8 mouse cellular contexts compared by ENCODE assay signal in genomic region chr11:107510362-107511269, GRCm38 (mm10). TPM values are rescaled to one million over a fixed set of nuclear protein-coding genes. Genes with fewer than 3 reads are reported as not detected.
A peak's percentile ranks its signal among the peaks of the same experiment; 100 is the strongest.
DNase-seq lines count a peak whose midpoint lies in the region; ATAC-seq lines count a peak whose summit lies in the region.

No protein-coding gene starts in this region.

- H3K4me3 ChIP-seq in hindbrain, embryonic 15.5 days, result peak overlapping the region; percentile 5; the same call in 1 of the 2 replicates
- no peak overlapping the region for H3K4me3 ChIP-seq in liver, embryonic 15.5 days (replicated peaks)

- no peak overlapping the region for H3K27ac ChIP-seq in hindbrain, embryonic 15.5 days (replicated peaks)
- H3K27ac ChIP-seq in liver, embryonic 15.5 days (replicated peaks), result no peak overlapping the region

- DNase-seq in 416B (ENCODE audit: low read depth), result peak; percentile 21
- peak; percentile 68 for DNase-seq in adrenal gland, adult 2 months
- DNase-seq in forelimb bud, embryonic 11.5 days (ENCODE audit: low read depth, low spot score), result peak; percentile 32
- DNase-seq in neural tube, embryonic 10.5 days (ENCODE audit: extremely low spot score, low spot score), result peak; percentile 33
- no peak for DNase-seq in cerebellum, adult 8-10 months
- no peak for DNase-seq in cerebellum, postnatal 14 days

- no peak for ATAC-seq in hindbrain, embryonic 15.5 days (ENCODE audit: low FRiP score, low read depth)
- peak; percentile 28; the same call in 1 of the 2 replicates for ATAC-seq in liver, embryonic 15.5 days (ENCODE audit: insufficient read depth)

- peaks cover 8% of the 10 kb centered on the region; the same call in 1 of the 2 replicates for H3K27me3 ChIP-seq in hindbrain, embryonic 15.5 days
- H3K27me3 ChIP-seq in liver, embryonic 15.5 days, result peaks cover 9% of the 10 kb centered on the region

- peaks cover 16% of the 10 kb centered on the region for H3K4me1 ChIP-seq in hindbrain, embryonic 15.5 days (replicated peaks)
- peaks cover 15% of the 10 kb centered on the region for H3K4me1 ChIP-seq in liver, embryonic 15.5 days (replicated peaks)

- peak overlapping the region; percentile 41 for H3K4me2 ChIP-seq in hindbrain, embryonic 15.5 days
- peak overlapping the region; percentile 35 for H3K4me2 ChIP-seq in liver, embryonic 15.5 days

- 6% methylated on average over 18 of the region's 18 CpGs for WGBS in hindbrain, embryonic 15.5 days
- WGBS in liver, embryonic 15.5 days (ENCODE audit: insufficient replicate concordance), result 4% methylated on average over 18 of the region's 18 CpGs

- H3K9me3 ChIP-seq in hindbrain, embryonic 15.5 days, result no peaks in the 10 kb centered on the region
- no peaks in the 10 kb centered on the region for H3K9me3 ChIP-seq in liver, embryonic 15.5 days (replicated peaks)

- no peak overlapping the region for H3K9ac ChIP-seq in hindbrain, embryonic 15.5 days
- H3K9ac ChIP-seq in liver, embryonic 15.5 days, result no peak overlapping the region

- H3K36me3 ChIP-seq in hindbrain, embryonic 15.5 days, result no peaks in the 10 kb centered on the region
- H3K36me3 ChIP-seq in liver, embryonic 15.5 days (replicated peaks), result no peaks in the 10 kb centered on the region

RNA-seq across cellular contexts. Expression of gene Psmd12, which starts 31.3 kb away (rescaled TPM):
- 100 to 1,000 TPM in 1 of 2 experiments, 10 to 100 TPM in 1; 90.8 to 102 TPM for total RNA-seq in adrenal gland, adult 2 months (2021)
- polyA plus RNA-seq in adrenal gland, adult 2 months (2012; rRNA removed), result 3.0 and 4.2 TPM in 2 replicates
- polyA plus RNA-seq in hindbrain, embryonic 15.5 days (2015; fragmentation: Nextera tagmentation; extraction: Ambion mirVana), result 149 and 153 TPM in 2 replicates
- polyA plus RNA-seq in liver, embryonic 15.5 days (2015; fragmentation: Nextera tagmentation; extraction: Ambion mirVana), result 78.6 and 88.4 TPM in 2 replicates

RNA-seq across cellular contexts. Expression of gene Helz, which starts 37.1 kb away (rescaled TPM):
- total RNA-seq in adrenal gland, adult 2 months (2021), result 10 to 100 TPM; 20.3 to 30.5 TPM
- polyA plus RNA-seq in adrenal gland, adult 2 months (2012; rRNA removed), result 18.4 and 23.3 TPM in 2 replicates
- 15.4 and 16.8 TPM in 2 replicates for polyA plus RNA-seq in hindbrain, embryonic 15.5 days (2015; fragmentation: Nextera tagmentation; extraction: Ambion mirVana)
- 5.6 and 7.1 TPM in 2 replicates for polyA plus RNA-seq in liver, embryonic 15.5 days (2015; fragmentation: Nextera tagmentation; extraction: Ambion mirVana)

RNA-seq across cellular contexts. Expression of gene Pitpnc1, which starts 40.1 kb away (rescaled TPM):
- 10 to 100 TPM; 11.1 to 17.5 TPM for total RNA-seq in adrenal gland, adult 2 months (2021)
- 1.8 and 2.8 TPM in 2 replicates for polyA plus RNA-seq in adrenal gland, adult 2 months (2012; rRNA removed)
- polyA plus RNA-seq in hindbrain, embryonic 15.5 days (2015; fragmentation: Nextera tagmentation; extraction: Ambion mirVana), result 38.3 and 39.2 TPM in 2 replicates
- polyA plus RNA-seq in liver, embryonic 15.5 days (2015; fragmentation: Nextera tagmentation; extraction: Ambion mirVana), result 7.0 and 7.3 TPM in 2 replicates

Comparison
In these comparisons a context has a peak if more than half of its experiments do, and no peak if none do; other contexts are left out.
1. DNase-seq: peak in 416B (single experiment), adrenal gland, adult 2 months (single experiment), forelimb bud, embryonic 11.5 days (single experiment) and neural tube, embryonic 10.5 days (single experiment); none in cerebellum, adult 8-10 months (single experiment) and cerebellum, postnatal 14 days (0 of 2).
2. RNA of gene Psmd12, which starts 31.3 kb away (polyA plus RNA-seq): 149 to 153 TPM in hindbrain, embryonic 15.5 days and 78.6 to 88.4 TPM in liver, embryonic 15.5 days; 3.0 to 4.2 TPM in adrenal gland, adult 2 months; every median in the first group is over 10 times any median in the second.